Comparison of ENCODE assay signal across 9 mouse cellular contexts in genomic region chr4:123633370-123633769, GRCm38 (mm10). TPM values are rescaled to one million over a fixed set of nuclear protein-coding genes. Genes with fewer than 3 reads are reported as not detected.
A peak's percentile ranks its signal among the peaks of the same experiment; 100 is the strongest.
DNase-seq lines count a peak whose midpoint lies in the region; ATAC-seq and TF ChIP-seq lines count a peak whose summit lies in the region.
"Had no signal": no experiment of that assay in that cellular context is flagged by ENCODE, and none has a peak within 500 bp of the region (broad histone marks: within the 10 kb centered on the region; RNA-seq: fewer than 3 reads in every experiment).

No protein-coding gene starts in this region.

- H3K4me3 ChIP-seq in midbrain, embryonic 11.5 days (ENCODE audit: low read depth, low read length) = no peak overlapping the region
- no peak overlapping the region for H3K4me3 ChIP-seq in midbrain, embryonic 16.5 days (ENCODE audit: low read depth, low read length)
- H3K4me3 ChIP-seq in lung, postnatal 0 days (ENCODE audit: low read depth, low read length) = no peak overlapping the region
- H3K4me3 ChIP-seq in small intestine, adult 2 months (ENCODE audit: low read depth, low read length) = no peak overlapping the region
- H3K4me3 ChIP-seq: embryonic facial prominence, embryonic 12.5 days had no signal

- 29% methylated on average over 3 of the region's 3 CpGs for WGBS in midbrain, embryonic 11.5 days
- 27% methylated on average over 3 of the region's 3 CpGs for whole genome bisulfite sequencing in midbrain, embryonic 16.5 days
- WGBS in lung, postnatal 0 days = 16% methylated on average over 3 of the region's 3 CpGs
- WGBS in small intestine, adult 2 months = 16% methylated on average over 3 of the region's 3 CpGs

- DNase-seq in midbrain, embryonic 11.5 days (ENCODE audit: low spot score, missing footprints) = peak; percentile 83
- DNase-seq in cerebellum, adult 9-11 months = peak; percentile 60
- DNase-seq in heart, adult 11 months = peak; percentile 98
- DNase-seq in kidney, adult 18-20 months = peak; percentile 85
- peak; percentile 87 for DNase-seq in lung, postnatal 0 days (ENCODE audit: low spot score)
- DNase-seq in frontal cortex, postnatal 25 days (ENCODE audit: low spot score in 2 of 2) = no peak

- no peak overlapping the region for H3K27ac ChIP-seq in midbrain, embryonic 11.5 days (ENCODE audit: low read depth, low read length)
- H3K27ac ChIP-seq in midbrain, embryonic 16.5 days (ENCODE audit: low read length) = no peak overlapping the region
- peak overlapping the region; percentile 79 for H3K27ac ChIP-seq in lung, postnatal 0 days (ENCODE audit: low read length)
- no peak overlapping the region for H3K27ac ChIP-seq in small intestine, adult 2 months (ENCODE audit: insufficient read depth, low read depth, low read length)
- H3K27ac ChIP-seq: embryonic facial prominence, embryonic 12.5 days had no signal

- TF ChIP-seq POLR2A in small intestine, adult 2 months (IDR thresholded peaks at IDR 0.05; ENCODE audit: low read depth, low read length) = no peak

- no peaks in the 10 kb centered on the region for H3K36me3 ChIP-seq in midbrain, embryonic 11.5 days (ENCODE audit: control insufficient read depth, insufficient read depth, low read length)
- 0 out of 2 replicates have a peak, but pooled peaks cover 2% of the 10 kb centered on the region for H3K36me3 ChIP-seq in midbrain, embryonic 16.5 days (ENCODE audit: control insufficient read depth, insufficient read depth, low read length)
- H3K36me3 ChIP-seq in lung, postnatal 0 days (ENCODE audit: insufficient read depth, low read length) = no peaks in the 10 kb centered on the region
- no peaks in the 10 kb centered on the region for H3K36me3 ChIP-seq in small intestine, adult 2 months (ENCODE audit: control insufficient read depth, insufficient read depth, low read length)
- H3K36me3 ChIP-seq: embryonic facial prominence, embryonic 12.5 days had no signal

- H3K9me3 ChIP-seq in midbrain, embryonic 11.5 days (ENCODE audit: control insufficient read depth, low read length) = peaks cover 3% of the 10 kb centered on the region; the same call in 1 of the 2 replicates
- no peaks in the 10 kb centered on the region for H3K9me3 ChIP-seq in midbrain, embryonic 16.5 days (replicated peaks; ENCODE audit: control insufficient read depth, low read length, poor library complexity, severe bottlenecking)
- no peaks in the 10 kb centered on the region for H3K9me3 ChIP-seq in lung, postnatal 0 days (ENCODE audit: low read length)
- H3K9me3 ChIP-seq: embryonic facial prominence, embryonic 12.5 days had no signal

- H3K27me3 ChIP-seq in midbrain, embryonic 11.5 days (ENCODE audit: control insufficient read depth, insufficient read depth, low read length) = no peaks in the 10 kb centered on the region
- no peaks in the 10 kb centered on the region for H3K27me3 ChIP-seq in midbrain, embryonic 16.5 days (ENCODE audit: control insufficient read depth, insufficient read depth, low read depth, low read length)
- H3K27me3 ChIP-seq in lung, postnatal 0 days (replicated peaks; ENCODE audit: insufficient read depth, low read length) = no peaks in the 10 kb centered on the region
- H3K27me3 ChIP-seq in small intestine, adult 2 months (ENCODE audit: control insufficient read depth, insufficient read depth, low read length) = no peaks in the 10 kb centered on the region
- H3K27me3 ChIP-seq: embryonic facial prominence, embryonic 12.5 days had no signal

- H3K4me1 ChIP-seq in midbrain, embryonic 11.5 days (ENCODE audit: control insufficient read depth, insufficient read depth, low read length) = no peaks in the 10 kb centered on the region
- H3K4me1 ChIP-seq in midbrain, embryonic 16.5 days (ENCODE audit: control insufficient read depth, insufficient read depth, low read length) = no peaks in the 10 kb centered on the region
- H3K4me1 ChIP-seq in lung, postnatal 0 days (ENCODE audit: insufficient read depth, low read depth, low read length) = peaks cover 7% of the 10 kb centered on the region; the same call in 1 of the 2 replicates
- H3K4me1 ChIP-seq in small intestine, adult 2 months (ENCODE audit: control insufficient read depth, insufficient read depth, insufficient read length, low read length) = no peaks in the 10 kb centered on the region

- H3K9ac ChIP-seq in midbrain, embryonic 11.5 days (ENCODE audit: low read length) = no peak overlapping the region
- no peak overlapping the region for H3K9ac ChIP-seq in midbrain, embryonic 16.5 days (ENCODE audit: low read depth, low read length)
- H3K9ac ChIP-seq in lung, postnatal 0 days (replicated peaks; ENCODE audit: low read depth) = no peak overlapping the region
- H3K9ac ChIP-seq: embryonic facial prominence, embryonic 12.5 days had no signal

- TF ChIP-seq EP300 in lung, postnatal 0 days (IDR thresholded peaks at IDR 0.05) = peak; percentile 78

- peak; percentile 92 for TF ChIP-seq CTCF in lung, postnatal 0 days (IDR thresholded peaks at IDR 0.05)
- TF ChIP-seq CTCF in small intestine, adult 2 months (IDR thresholded peaks at IDR 0.05; ENCODE audit: extremely low read depth, insufficient read length, insufficient replicate concordance, low read depth, low read length) = peak; percentile 80; the same call in 1 of the 2 replicates

- ATAC-seq in midbrain, embryonic 11.5 days (ENCODE audit: low FRiP score) = no peak
- ATAC-seq in midbrain, embryonic 16.5 days = no peak
- ATAC-seq in lung, postnatal 0 days = peak; percentile 79

- H3K4me2 ChIP-seq in midbrain, embryonic 11.5 days = no peak overlapping the region
- H3K4me2 ChIP-seq in midbrain, embryonic 16.5 days (ENCODE audit: low read length) = no peak overlapping the region
- no peak overlapping the region for H3K4me2 ChIP-seq in lung, postnatal 0 days (replicated peaks; ENCODE audit: low read depth, low read length)
- H3K4me2 ChIP-seq: embryonic facial prominence, embryonic 12.5 days had no signal

RNA-seq across cellular contexts. Expression of gene Macf1, which starts 50.8 kb away (rescaled TPM):
- 74.6 and 78.0 TPM in 2 replicates for polyA plus RNA-seq in midbrain, embryonic 11.5 days (2014; fragmentation: Nextera tagmentation; extraction: Ambion mirVana)
- polyA plus RNA-seq in midbrain, embryonic 16.5 days (2015; fragmentation: Nextera tagmentation; extraction: Ambion mirVana) = 75.7 and 78.7 TPM in 2 replicates
- 181 and 221 TPM in 2 replicates for polyA plus RNA-seq in lung, postnatal 0 days (2015; fragmentation: Nextera tagmentation; extraction: Ambion mirVana)
- polyA plus RNA-seq in small intestine, adult 2 months (2012; rRNA removed) = 14.9 and 22.3 TPM in 2 replicates

Comparison
In these comparisons a context has a peak if more than half of its experiments do, and no peak if none do; other contexts are left out.
1. DNase-seq: peak in midbrain, embryonic 11.5 days (single experiment), cerebellum, adult 9-11 months (single experiment), heart, adult 11 months (single experiment), kidney, adult 18-20 months (single experiment) and lung, postnatal 0 days (single experiment); none in frontal cortex, postnatal 25 days (0 of 2).